In the genomic region with DNA sequence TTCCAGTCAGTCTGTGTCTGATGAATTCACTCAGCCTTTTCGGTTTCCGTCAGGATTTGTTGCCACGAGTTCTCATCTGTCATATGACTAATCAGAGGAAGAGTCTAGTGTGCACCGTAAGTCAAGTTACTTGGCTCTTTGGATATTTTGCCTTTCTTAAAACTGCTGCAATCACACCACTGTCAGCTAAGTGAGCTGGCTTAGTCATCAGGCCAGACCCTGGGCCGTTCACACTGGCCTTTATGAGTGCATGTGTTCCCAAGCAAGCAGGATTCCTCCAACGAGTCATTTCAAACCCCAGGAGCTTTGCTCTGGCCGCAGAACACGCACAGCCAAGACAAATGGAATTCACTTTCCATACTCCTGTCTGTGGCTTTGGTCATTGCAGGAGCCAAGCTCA, we compare ENCODE assay signal across 13 mouse cellular contexts.
A peak's percentile ranks its signal among the peaks of the same experiment; 100 is the strongest.
DNase-seq lines count a peak whose midpoint lies in the region; ATAC-seq lines count a peak whose summit lies in the region.
"Had no signal": no experiment of that assay in that cellular context is flagged by ENCODE, and none has a peak within 500 bp of the region (broad histone marks: within the 10 kb centered on the region; RNA-seq: fewer than 3 reads in every experiment).

No protein-coding gene starts in this region.

- H3K27me3 ChIP-seq in heart, embryonic 11.5 days (ENCODE audit: control insufficient read depth, insufficient read depth, low read length), result no peaks in the 10 kb centered on the region
- H3K27me3 ChIP-seq: forebrain, embryonic 13.5 days; heart, embryonic 13.5 days had no signal

- H3K4me2 ChIP-seq in heart, embryonic 11.5 days, result no peak overlapping the region
- H3K4me2 ChIP-seq: forebrain, embryonic 13.5 days; heart, embryonic 13.5 days had no signal

- peak; percentile 96 for DNase-seq in heart, adult 11 months
- peak; percentile 99 for DNase-seq in 3T3-L1 (ENCODE audit: low read depth, low spot score)
- DNase-seq in adrenal gland, postnatal 25 days, result peak; percentile 33
- DNase-seq in heart, adult 8-10 months (ENCODE audit: low spot score), result peak; percentile 52
- no peak for DNase-seq in kidney, adult 8-10 months
- DNase-seq in cerebellum, postnatal 4 days (ENCODE audit: low spot score in 2 of 2), result no peak
- DNase-seq: cerebellum, adult 9-10 months; kidney, postnatal 25 days had no signal

- no peak overlapping the region for H3K4me3 ChIP-seq in heart, embryonic 11.5 days (ENCODE audit: low read depth, low read length)
- H3K4me3 ChIP-seq: forebrain, embryonic 13.5 days; heart, embryonic 13.5 days had no signal

- H3K9me3 ChIP-seq in heart, embryonic 11.5 days (replicated peaks; ENCODE audit: control insufficient read depth, low read length), result no peaks in the 10 kb centered on the region
- H3K9me3 ChIP-seq: forebrain, embryonic 13.5 days; heart, embryonic 13.5 days had no signal

- peaks cover 3% of the 10 kb centered on the region; the same call in 1 of the 2 replicates for H3K4me1 ChIP-seq in heart, embryonic 11.5 days (ENCODE audit: control insufficient read depth, insufficient read depth, low read length)

- no peak for ATAC-seq in heart, embryonic 11.5 days (replicated peaks; ENCODE audit: insufficient number of reproducible peaks, low FRiP score, low TSS enrichment)
- ATAC-seq in erythroblast, adult 5-6 weeks (replicated peaks; ENCODE audit: low FRiP score, poor library complexity, severe bottlenecking), result no peak
- ATAC-seq: forebrain, embryonic 13.5 days had no signal

- no peaks in the 10 kb centered on the region for H3K36me3 ChIP-seq in heart, embryonic 11.5 days (ENCODE audit: control insufficient read depth, insufficient read depth, low read length)
- H3K36me3 ChIP-seq: heart, embryonic 13.5 days had no signal

- WGBS in heart, embryonic 11.5 days (ENCODE audit: insufficient replicate concordance), result 60% methylated on average over 8 of the region's 8 CpGs

- H3K9ac ChIP-seq in heart, embryonic 11.5 days (ENCODE audit: low read depth, low read length), result no peak overlapping the region
- H3K9ac ChIP-seq: forebrain, embryonic 13.5 days; heart, embryonic 13.5 days; liver, embryonic 14.5 days had no signal

- H3K27ac ChIP-seq in heart, embryonic 11.5 days (ENCODE audit: low read depth, low read length), result no peak overlapping the region
- H3K27ac ChIP-seq: forebrain, embryonic 13.5 days; heart, embryonic 13.5 days; liver, embryonic 14.5 days had no signal

Comparison
In these comparisons a context has a peak if more than half of its experiments do, and no peak if none do; other contexts are left out.
1. DNase-seq: peak in heart, adult 11 months (single experiment), 3T3-L1 (single experiment), adrenal gland, postnatal 25 days (single experiment) and heart, adult 8-10 months (single experiment); none in kidney, adult 8-10 months (0 of 2) and cerebellum, postnatal 4 days (0 of 2).